Mouse (Mus musculus) midbrain, embryonic 16.5 days (tissue): ENCODE data around the gene Gm9837. TPM values are rescaled to one million over a fixed set of nuclear protein-coding genes. Genes with fewer than 3 reads are reported as not detected.
A peak's percentile ranks its signal among the peaks of the same experiment; 100 is the strongest.

ENCODE experiments used
- ATAC-seq: fragments of 200-750 bp; cut with Nextera tagmentation; 2 replicates; pipeline ENCODE4 v1.8.0; 2017; ENCODE audit warnings: moderate TSS enrichment
- H3K27ac ChIP-seq: fragments of 300-500 bp; sonication (generic); 2 replicates; pipeline ENCODE4 v1.5.1; 2014; ENCODE audit warnings: mild to moderate bottlenecking, low read length, mixed read lengths
- H3K27me3 ChIP-seq: fragments of 300-500 bp; sonication (generic); 2 replicates; pipeline ENCODE4 v1.6.1; 2014; ENCODE audit warnings: low read depth, low read length, mixed read lengths; ENCODE audit not compliant: control insufficient read depth, insufficient read depth
- H3K36me3 ChIP-seq: fragments of 300-500 bp; sonication (generic); 2 replicates; pipeline ENCODE4 v1.6.1; 2014; ENCODE audit warnings: mild to moderate bottlenecking, low read length, moderate library complexity, mixed read lengths; ENCODE audit not compliant: control insufficient read depth, insufficient read depth
- H3K4me1 ChIP-seq: fragments of 300-500 bp; sonication (generic); 2 replicates; pipeline ENCODE4 v1.6.1; 2014; ENCODE audit warnings: mild to moderate bottlenecking, low read length, mixed read lengths; ENCODE audit not compliant: control insufficient read depth, insufficient read depth
- H3K4me2 ChIP-seq: fragments of 300-500 bp; sonication (generic); 2 replicates; pipeline ENCODE4 v1.6.1; 2014; ENCODE audit warnings: mild to moderate bottlenecking, low read length, mixed read lengths
- H3K4me3 ChIP-seq: fragments of 300-500 bp; sonication (generic); 2 replicates; pipeline ENCODE4 v1.5.1; 2014; ENCODE audit warnings: low read depth, mild to moderate bottlenecking, low read length, moderate library complexity, mixed read lengths
- H3K9ac ChIP-seq: fragments of 300-500 bp; sonication (generic); 2 replicates; pipeline ENCODE4 v1.6.1; 2014; ENCODE audit warnings: low read depth, low read length, mixed read lengths
- H3K9me3 ChIP-seq: fragments of 300-500 bp; sonication (generic); replicated peaks from 2 replicates; pipeline ENCODE4 v1.6.1; 2014; ENCODE audit warnings: mild to moderate bottlenecking, low read length, mixed read lengths; ENCODE audit not compliant: control insufficient read depth, poor library complexity, severe bottlenecking
- WGBS: fragments of 180-500 bp; shearing (Covaris S2); extraction: QIAGEN DNeasy Blood & Tissue Kit; methylation state at CpG from one replicate; pipeline ENCODE4 v1.1.7; 2014; 5-methylcytosine and 5-hydroxymethylcytosine counted together
- polyA plus RNA-seq: library from polyadenylated mRNA; unstranded; fragments of >200 nt; fragmentation: Nextera tagmentation; extraction: Ambion mirVana; gene quantifications from 2 replicates; pipeline ENCODE4 v1.2.1, GENCODE M21; 2015

Gene Gm9837
- polyA plus RNA-seq, 1 experiment from 2014 or later: not detected

- WGBS: 49% methylated on average over 9 of the region's 9 CpGs
- ATAC-seq: no peak
Measured at GRCm38 (mm10) chr11:53489421-53489820, 19.1 kb upstream of the Gm9837 start.

GRCm38 (mm10) chr11:53489007-53489406, 18.7 kb upstream of the Gm9837 start:
- Histone ChIP-seq H3K27me3 (peaks cover 21% of the 10 kb centered on the region), H3K9ac (no peak overlapping the region), H3K36me3 (no peaks in the 10 kb centered on the region), H3K9me3 (no peaks in the 10 kb centered on the region), H3K4me1 (peaks cover 6% of the 10 kb centered on the region; the same call in 1 of the 2 replicates), H3K27ac (no peak overlapping the region), H3K4me3 (no peak overlapping the region), H3K4me2 (no peak overlapping the region)
- no peak for ATAC-seq
- WGBS: 84% methylated on average over 5 of the region's 5 CpGs

More at GRCm38 (mm10) chr11:53489421-53489820, 19.1 kb upstream of the Gm9837 start:
- no peaks in the 10 kb centered on the region for H3K36me3 ChIP-seq
- H3K4me3 ChIP-seq: no peak overlapping the region
- no peak overlapping the region for H3K27ac ChIP-seq
- no peak overlapping the region for H3K9ac ChIP-seq
- no peaks in the 10 kb centered on the region for H3K9me3 ChIP-seq
- H3K27me3 ChIP-seq: peaks cover 21% of the 10 kb centered on the region
- peaks cover 6% of the 10 kb centered on the region; the same call in 1 of the 2 replicates for H3K4me1 ChIP-seq
- H3K4me2 ChIP-seq: no peak overlapping the region

GRCm38 (mm10) chr11:53486822-53487594, 16.7 kb upstream of the Gm9837 start:
- Histone ChIP-seq H3K4me1 (peaks cover 6% of the 10 kb centered on the region; the same call in 1 of the 2 replicates), H3K9ac (peak overlapping the region; percentile 54; the same call in 1 of the 2 replicates), H3K36me3 (no peaks in the 10 kb centered on the region), H3K9me3 (no peaks in the 10 kb centered on the region), H3K4me2 (peak overlapping the region; percentile 56), H3K4me3 (peak overlapping the region; percentile 32), H3K27me3 (peaks cover 25% of the 10 kb centered on the region), H3K27ac (no peak overlapping the region)
- ATAC-seq: peak; percentile 47
- 16% methylated on average over 27 of the region's 27 CpGs for WGBS

- Histone ChIP-seq H3K9me3 (no peaks in the 10 kb centered on the region), H3K36me3 (no peaks in the 10 kb centered on the region), H3K9ac (no peak overlapping the region), H3K27ac (no peak overlapping the region), H3K4me3 (no peak overlapping the region), H3K27me3 (peaks cover 28% of the 10 kb centered on the region), H3K4me2 (no peak overlapping the region), H3K4me1 (peaks cover 6% of the 10 kb centered on the region; the same call in 1 of the 2 replicates)
- ATAC-seq: peak; percentile 42; the same call in 1 of the 2 replicates
- WGBS: 62% methylated on average over 3 of the region's 3 CpGs
Measured at GRCm38 (mm10) chr11:53486351-53486750, 16.1 kb upstream of the Gm9837 start.

GRCm38 (mm10) chr11:53485719-53486118, 15.4 kb upstream of the Gm9837 start:
- H3K27ac ChIP-seq: no peak overlapping the region
- H3K27me3 ChIP-seq: peaks cover 32% of the 10 kb centered on the region
- H3K4me1 ChIP-seq: peaks cover 6% of the 10 kb centered on the region; the same call in 1 of the 2 replicates
- H3K4me3 ChIP-seq: no peak overlapping the region
- 46% methylated on average over 3 of the region's 3 CpGs for WGBS
- ATAC-seq: no peak
- H3K9ac ChIP-seq: no peak overlapping the region
- no peaks in the 10 kb centered on the region for H3K36me3 ChIP-seq
- H3K9me3 ChIP-seq: no peaks in the 10 kb centered on the region
- H3K4me2 ChIP-seq: no peak overlapping the region

- Histone ChIP-seq H3K4me1 (peaks cover 16% of the 10 kb centered on the region; the same call in 1 of the 2 replicates), H3K36me3 (no peaks in the 10 kb centered on the region), H3K4me3 (no peak overlapping the region), H3K27me3 (peaks cover 52% of the 10 kb centered on the region), H3K27ac (no peak overlapping the region), H3K4me2 (no peak overlapping the region), H3K9me3 (no peaks in the 10 kb centered on the region), H3K9ac (no peak overlapping the region)
- WGBS: 75% methylated on average over 9 of the region's 9 CpGs
- ATAC-seq: no peak
Measured at GRCm38 (mm10) chr11:53483159-53483891, 13.0 kb upstream of the Gm9837 start.

GRCm38 (mm10) chr11:53481088-53481730, 10.9 kb upstream of the Gm9837 start:
- no peaks in the 10 kb centered on the region for H3K9me3 ChIP-seq
- no peak overlapping the region for H3K4me3 ChIP-seq
- WGBS: 76% methylated on average over 4 of the region's 4 CpGs
- H3K4me2 ChIP-seq: no peak overlapping the region
- H3K27me3 ChIP-seq: peaks cover 42% of the 10 kb centered on the region
- H3K27ac ChIP-seq: no peak overlapping the region
- no peak for ATAC-seq
- no peaks in the 10 kb centered on the region for H3K36me3 ChIP-seq
- H3K4me1 ChIP-seq: peaks cover 11% of the 10 kb centered on the region; the same call in 1 of the 2 replicates
- no peak overlapping the region for H3K9ac ChIP-seq

GRCm38 (mm10) chr11:53479783-53480301, 9.6 kb upstream of the Gm9837 start, which contains the start of the genes Gm9945 and Sowaha:
Gene Gm9945 (plus strand): TSS chr11:53480166.
Gene Sowaha (minus strand): TSS chr11:53480274.
- Histone ChIP-seq H3K4me1 (peaks cover 16% of the 10 kb centered on the region), H3K4me3 (peak within 1 kb of the TSS; percentile 55), H3K9me3 (no peaks in the 10 kb centered on the region), H3K36me3 (no peaks in the 10 kb centered on the region), H3K27ac (no peak within 1 kb of the TSS), H3K27me3 (peaks cover 41% of the 10 kb centered on the region), H3K4me2 (peak within 1 kb of the TSS; percentile 86), H3K9ac (peak within 1 kb of the TSS; percentile 70)
- 2% methylated on average over 40 of the region's 40 CpGs for WGBS
- peak; percentile 67 for ATAC-seq
